Mouse (Mus musculus) MN1 (cell line): ENCODE results near the gene As3mt.

Source experiments
- DNase-seq: peaks from one replicate; pipeline ENCODE4 v3.0.0-alpha.2; 2016; ENCODE audit warnings: low spot score

As3mt gene

DNA sequence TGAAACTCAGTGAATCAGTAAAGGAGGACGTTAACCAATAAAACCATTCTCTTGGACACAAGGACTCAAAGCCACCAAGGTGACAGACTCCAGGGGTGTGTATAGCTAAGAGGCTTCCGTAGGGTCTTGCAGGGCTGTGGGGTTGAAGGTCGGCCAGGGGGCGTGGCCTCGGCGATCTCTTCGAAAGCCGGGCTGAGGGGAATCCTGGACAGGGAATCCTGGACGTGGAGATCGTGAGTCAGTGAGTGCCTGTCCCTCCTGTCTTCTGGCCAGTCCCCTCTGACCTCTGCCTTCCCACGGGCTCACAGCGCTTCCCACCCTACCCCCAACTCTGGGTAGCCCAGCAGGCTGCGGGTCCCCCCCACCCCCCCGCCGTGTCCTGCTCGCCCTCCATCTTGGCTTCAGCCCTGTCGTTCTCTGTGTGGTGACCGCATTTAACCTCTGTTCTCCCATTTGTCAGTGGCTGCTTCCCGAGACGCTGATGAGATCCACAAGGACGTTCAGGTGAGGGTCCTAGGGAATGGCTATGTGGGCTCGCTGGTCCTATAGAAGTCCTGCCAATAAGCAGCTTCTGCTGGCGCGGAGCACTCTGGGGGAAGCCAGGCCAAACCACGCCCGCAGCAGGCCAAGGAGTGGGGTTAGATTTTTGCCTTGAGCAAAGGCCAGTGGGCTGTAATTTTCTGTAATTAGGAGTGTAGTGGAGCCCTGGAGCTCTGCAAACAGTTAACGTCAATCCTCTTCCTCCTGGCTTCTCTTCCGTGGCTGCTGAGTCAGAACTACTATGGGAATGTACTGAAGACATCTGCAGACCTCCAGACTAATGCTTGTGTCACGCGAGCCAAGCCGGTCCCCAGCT is at the start of gene As3mt:
As3mt (plus strand) TSS at position 163 of the 856 bp plus-strand sequence.
- DNase-seq, result peak; percentile 59

DNA sequence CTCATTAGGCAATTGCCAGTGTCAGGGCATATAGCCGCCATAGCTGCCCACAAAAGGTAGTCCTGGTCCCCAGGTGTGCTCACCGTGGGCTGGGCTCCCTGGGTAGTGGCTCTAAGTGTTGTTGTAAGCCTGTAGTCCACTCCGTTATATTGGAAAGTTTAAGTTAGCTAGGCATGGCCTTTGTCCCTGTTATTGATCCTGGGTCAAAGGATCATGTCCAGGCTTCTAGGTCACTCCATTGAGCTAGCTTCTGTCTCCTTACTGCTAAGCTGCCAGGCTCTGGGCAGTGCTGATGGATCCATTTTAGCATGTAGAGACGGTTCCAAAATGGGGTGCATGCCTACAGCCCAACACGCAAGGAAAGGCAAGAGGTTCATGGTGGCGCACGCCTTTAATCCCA is 48.9 kb upstream of the As3mt start:
- DNase-seq, result no peak

- no peak for DNase-seq
These were observed 48.4 kb upstream of the As3mt start for GRCm38 (mm10) chr19:46658851-46659250.

GRCm38 (mm10) chr19:46661511-46661910 is 45.7 kb upstream of the As3mt start:
- DNase-seq, result no peak

DNA sequence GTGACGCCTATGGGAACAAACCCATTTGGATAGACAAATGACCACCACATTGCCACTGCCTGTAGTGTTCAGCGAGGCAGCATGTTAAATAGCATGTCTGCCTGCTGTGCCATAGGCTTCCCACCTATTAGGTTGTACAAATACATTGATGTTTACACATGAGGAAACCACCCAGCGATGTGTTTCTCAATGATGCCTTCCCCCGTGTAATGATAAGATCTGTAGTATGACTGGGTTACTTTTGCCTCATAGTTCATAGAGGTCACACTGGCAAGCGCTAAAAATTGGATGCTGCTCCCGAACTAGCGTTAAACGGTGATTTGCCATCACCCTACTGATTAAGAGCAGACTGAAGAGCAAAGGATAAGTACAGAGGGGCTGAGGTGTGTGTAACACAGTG is 45.0 kb upstream of the As3mt start:
- no peak for DNase-seq

DNA sequence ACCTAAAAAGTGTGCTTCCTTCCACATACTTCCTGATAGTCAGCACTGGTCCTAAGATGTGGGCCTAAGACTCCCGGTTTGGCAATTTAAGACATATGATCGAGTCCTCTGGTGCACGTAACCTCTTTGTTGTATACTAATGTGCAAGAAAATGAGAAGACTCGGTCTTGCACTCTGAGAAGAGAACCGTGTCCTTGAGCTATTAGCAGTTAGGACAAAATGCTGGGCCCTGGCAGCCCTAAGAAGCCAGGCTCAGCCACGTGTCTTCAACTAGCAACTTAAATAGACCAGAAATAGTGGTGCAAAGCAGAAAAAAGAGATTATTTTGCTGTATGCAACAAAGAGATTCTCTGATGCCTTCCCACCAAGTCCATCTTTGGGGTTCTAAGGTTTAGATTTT is 44.5 kb upstream of the As3mt start:
- DNase-seq, result no peak

DNA sequence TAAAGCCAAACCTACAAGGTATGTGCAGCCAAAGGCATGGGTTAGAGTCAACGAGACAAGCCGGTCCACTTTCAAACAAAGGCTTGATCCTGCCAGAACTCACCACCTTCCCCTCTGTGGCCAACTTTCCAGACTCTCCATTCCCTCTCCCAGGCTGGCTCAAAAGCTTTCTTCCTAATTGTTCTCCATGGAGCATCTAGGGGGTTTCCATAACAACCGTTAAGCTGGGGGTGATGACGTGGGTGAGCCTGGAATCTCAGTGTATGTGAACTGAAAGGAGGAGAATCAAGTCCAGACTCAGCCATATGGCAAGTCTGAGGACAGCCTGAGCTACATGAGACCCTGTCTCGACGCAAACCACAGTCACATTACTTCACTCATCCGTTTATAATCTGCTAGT is 41.8 kb upstream of the As3mt start:
- no peak for DNase-seq

GRCm38 (mm10) chr19:46667300-46667699 is 40.0 kb upstream of the As3mt start:
- no peak for DNase-seq

- DNase-seq, result no peak
These were observed 39.0 kb upstream of the As3mt start for GRCm38 (mm10) chr19:46668263-46668662.

DNA sequence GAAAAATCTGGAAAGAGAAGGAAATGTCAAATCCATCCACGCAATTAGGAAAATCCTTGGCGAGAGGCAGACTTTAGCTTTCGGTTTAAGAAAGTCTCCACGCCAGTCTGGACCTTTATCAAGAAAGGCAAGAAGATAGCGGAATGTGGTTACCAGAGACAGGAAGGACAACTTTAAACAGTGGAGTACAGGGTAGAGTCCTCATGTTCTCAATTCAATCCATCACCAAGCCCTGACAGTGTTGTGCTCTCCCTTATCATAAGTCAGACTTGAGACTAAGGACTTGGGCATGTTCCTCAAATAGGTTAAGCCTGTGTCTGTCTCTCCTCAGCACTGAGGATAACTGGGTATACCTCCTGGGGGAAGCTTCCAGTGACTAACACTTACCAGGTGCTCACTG is 37.5 kb upstream of the As3mt start:
- DNase-seq, result no peak

DNA sequence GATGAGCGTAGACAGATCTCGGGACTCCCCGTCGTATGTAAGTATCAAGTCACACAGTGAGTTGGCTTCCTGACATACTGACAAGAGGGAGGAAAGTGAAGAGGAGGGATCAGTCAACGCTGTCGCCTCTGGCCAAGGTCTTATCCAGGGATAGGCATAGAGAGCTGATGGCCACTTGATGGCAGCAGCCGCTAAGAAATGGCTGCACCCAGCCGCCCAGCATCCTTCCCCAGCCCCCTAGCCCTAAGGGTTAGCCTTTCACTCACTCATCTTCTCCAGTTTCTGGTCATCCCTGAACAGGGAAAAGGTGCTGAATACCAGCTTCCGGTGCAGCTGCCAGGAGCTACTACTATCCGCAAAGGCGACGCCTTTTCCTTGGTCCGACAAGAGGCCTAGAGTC is 36.6 kb upstream of the As3mt start:
- DNase-seq, result peak; percentile 52

- no peak for DNase-seq
These were observed 34.4 kb upstream of the As3mt start, which contains the start of gene Cyp17a1 for GRCm38 (mm10) chr19:46672766-46673418. Gene Cyp17a1, minus strand, starts transcription at chr19:46673172.

DNA sequence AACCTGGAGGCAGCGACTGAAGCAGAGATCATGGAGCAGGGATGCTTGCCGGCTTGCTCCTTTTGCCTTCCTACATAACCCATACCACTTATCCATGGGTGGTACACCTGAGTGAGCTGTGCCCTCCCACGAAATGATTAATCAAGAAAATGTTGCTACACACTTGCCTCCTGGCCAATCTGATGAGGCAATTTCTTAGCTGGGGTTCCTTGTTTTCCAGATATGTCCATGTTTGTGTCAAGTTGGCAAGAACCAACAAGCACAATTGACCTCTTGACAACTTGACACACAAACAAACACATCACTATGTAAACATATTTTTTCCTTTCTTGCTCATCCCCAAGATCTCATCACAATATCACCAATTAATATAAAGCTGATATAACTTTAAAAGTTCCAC is 31.6 kb upstream of the As3mt start:
- no peak for DNase-seq

DNA sequence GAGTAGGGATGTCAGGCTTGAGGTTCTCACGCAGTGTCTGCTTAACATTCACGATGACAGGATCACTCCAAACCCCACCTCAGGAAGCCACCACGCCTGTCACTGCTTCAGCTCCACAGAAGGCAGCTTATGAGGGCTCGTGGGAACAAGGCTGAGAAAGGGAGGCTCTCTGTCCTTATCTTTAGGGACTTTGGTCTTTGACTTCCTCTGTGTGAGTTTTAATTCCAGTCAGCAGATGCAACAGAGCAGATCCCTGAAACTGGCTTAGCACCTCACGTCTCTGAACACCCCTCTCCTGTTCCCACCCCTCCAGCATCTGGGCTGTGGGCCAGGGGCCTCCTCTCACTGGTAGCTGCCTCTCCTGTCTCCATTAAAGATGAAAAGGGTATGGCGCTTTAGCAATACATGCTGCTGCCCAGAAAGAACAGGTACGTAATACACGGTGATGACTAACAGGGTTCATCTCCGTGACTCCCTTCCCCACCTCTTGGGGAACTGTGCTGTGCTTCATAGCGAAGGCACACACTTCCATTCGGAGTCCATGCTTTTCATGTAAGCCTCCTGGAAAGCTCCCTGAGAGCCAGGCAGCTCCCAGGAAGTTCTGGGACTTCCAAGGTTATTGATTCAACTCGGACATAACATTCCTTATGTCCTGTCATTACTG is 27.4 kb upstream of the As3mt start:
- no peak for DNase-seq

- peak; percentile 79 for DNase-seq
These were observed 17.5 kb upstream of the As3mt start, which contains the start of gene Borcs7 for GRCm38 (mm10) chr19:46689460-46690372. Gene Borcs7, plus strand, starts transcription at chr19:46689906.

- no peak for DNase-seq
These were observed 16.9 kb upstream of the As3mt start for GRCm38 (mm10) chr19:46690387-46690786.

DNA sequence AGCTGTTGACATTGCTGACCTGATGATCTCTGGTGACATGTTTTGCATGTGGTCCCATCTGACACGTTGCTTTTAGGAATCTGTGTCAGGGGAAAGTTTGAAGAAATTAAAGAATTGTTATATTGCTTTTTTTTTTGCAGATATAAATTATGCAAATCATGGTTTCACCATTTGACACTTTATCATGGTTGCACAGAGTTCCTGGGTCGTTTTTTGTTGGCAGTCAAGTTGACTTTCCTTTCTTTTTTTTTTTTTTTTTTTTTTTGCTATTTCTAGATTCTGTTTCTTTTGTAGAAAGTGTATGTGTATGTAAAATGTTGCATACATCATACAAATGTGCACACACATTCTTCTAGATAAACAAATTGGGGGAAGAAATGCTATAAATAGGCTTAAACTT is 16.2 kb upstream of the As3mt start:
- no peak for DNase-seq

DNA sequence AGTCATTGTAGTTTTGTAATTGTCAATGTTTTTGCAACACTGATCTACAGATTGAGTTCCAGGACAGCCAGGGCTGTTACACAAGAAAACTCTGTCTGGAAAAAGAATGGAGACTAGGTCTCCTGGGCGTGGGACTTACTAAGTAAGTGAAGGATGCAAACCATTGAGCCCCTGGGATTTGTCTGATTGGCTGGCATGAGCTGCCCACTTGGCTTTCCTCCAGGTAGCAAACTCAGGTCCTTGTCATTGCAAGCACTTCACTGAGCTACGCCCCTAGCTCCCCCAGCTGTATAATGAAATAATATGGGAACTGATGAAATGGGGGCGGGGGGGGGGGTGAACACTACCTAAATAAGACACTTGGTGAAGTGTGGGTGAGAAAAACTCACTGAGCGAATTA is 14.1 kb upstream of the As3mt start:
- peak; percentile 29 for DNase-seq

DNA sequence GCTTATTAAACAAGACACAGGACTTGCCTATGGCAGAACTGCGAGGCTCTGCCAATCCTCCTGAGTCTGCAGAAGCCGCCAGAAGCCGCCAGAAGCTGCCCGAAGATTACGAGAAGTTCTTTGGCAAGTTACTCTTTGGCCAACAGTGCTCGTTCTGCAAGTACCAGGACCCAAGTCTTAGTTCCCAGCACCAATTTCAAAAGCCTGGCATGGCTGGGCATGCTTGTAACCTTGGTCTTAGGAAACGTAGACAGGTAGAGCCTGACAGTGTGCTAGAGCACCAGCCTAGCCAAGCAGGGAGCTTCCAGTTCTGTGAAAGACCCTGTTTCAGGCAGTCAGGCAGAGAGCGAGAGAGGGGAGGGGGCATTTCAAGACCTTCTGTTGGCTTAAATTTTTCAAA is 10.8 kb upstream of the As3mt start:
- DNase-seq, result no peak

- no peak for DNase-seq
These were observed 10.3 kb upstream of the As3mt start for GRCm38 (mm10) chr19:46696943-46697342.

DNA sequence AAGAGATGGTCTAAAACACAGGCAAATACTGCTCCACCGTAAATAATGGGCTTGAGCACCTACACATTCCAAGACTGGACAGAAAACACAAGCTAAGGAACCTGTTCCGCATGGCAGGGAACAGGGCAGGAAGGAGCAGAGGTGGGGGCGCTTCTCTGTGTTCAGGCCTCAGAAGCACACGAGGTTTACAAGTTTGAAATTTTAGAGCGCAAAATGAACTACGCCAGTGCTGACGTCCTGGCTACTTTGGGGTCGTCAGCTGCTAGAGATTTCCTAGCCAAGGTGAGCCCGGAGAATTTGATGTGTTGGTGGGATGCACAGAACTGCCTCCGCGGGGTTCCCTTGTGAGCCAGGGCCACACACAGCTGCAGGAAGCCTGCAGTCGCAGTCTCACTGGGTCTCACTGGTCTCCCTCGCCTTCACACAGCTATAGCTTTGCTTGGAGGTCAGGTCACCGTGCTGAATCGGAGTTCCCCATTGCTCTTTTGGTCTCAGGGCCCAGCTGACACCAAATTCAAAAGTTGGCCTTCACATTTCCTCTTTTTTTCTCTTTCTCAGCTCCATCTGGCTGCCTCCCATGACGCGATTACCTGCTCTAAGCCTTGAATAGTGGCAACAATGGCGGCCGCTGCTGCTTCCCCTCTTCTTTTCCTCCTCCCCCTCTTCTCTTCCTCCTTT is 9.3 kb upstream of the As3mt start:
- DNase-seq, result no peak
